Mouse (Mus musculus): Measurements from ENCODE around the gene Hnrnpc. TPM values are rescaled to one million over a fixed set of nuclear protein-coding genes. Genes with fewer than 3 reads are reported as not detected.
A peak's percentile ranks its signal among the peaks of the same experiment; 100 is the strongest.
"Not testable (repeated sequence)": the region's sequence is repeated elsewhere in the genome, so short reads cannot be mapped to it uniquely, and the experiment has no call there.

The Hnrnpc gene
- total RNA-seq, 1 experiment from 2014 or later: 426 TPM

GRCm38 (mm10) chr14:52105308-52105707 lies 1.5 kb upstream of the Hnrnpc start:
- no peak for ATAC-seq (ENCODE audit: extremely low read depth, insufficient number of reproducible peaks, low FRiP score, poor library complexity, severe bottlenecking)

GRCm38 (mm10) chr14:52104677-52105285 lies 953 bp upstream of the Hnrnpc start:
- no peak for ATAC-seq (ENCODE audit: extremely low read depth, insufficient number of reproducible peaks, low FRiP score, poor library complexity, severe bottlenecking)

DNA sequence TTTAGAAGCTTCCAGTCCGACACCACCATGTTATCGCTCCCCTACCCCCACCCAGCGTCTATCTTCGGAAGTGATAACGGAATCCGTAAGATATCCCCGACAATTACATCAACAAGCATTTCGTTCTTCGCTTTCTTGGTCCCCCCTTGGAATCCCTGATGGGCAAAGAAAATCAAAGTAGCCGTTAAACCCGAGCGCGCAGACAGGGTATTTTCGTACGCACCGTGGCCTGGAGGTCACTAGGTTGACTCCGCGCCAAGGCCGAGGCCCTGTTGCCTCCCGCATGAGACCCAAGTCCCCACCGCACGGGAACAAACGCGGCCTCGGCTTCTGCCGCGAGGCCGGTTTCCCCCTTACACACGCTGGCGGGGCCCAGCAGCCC lies 363 bp downstream of the Hnrnpc start:
- ATAC-seq (ENCODE audit: extremely low read depth, insufficient number of reproducible peaks, low FRiP score, poor library complexity, severe bottlenecking): peak; percentile 0; the same call in 1 of the 2 replicates

- no peak for ATAC-seq (ENCODE audit: extremely low read depth, insufficient number of reproducible peaks, low FRiP score, poor library complexity, severe bottlenecking)
Observed at GRCm38 (mm10) chr14:52101285-52102157, 2.3 kb downstream of the Hnrnpc start.

- no peak for ATAC-seq (ENCODE audit: extremely low read depth, insufficient number of reproducible peaks, low FRiP score, poor library complexity, severe bottlenecking)
Observed at GRCm38 (mm10) chr14:52100170-52100960, 3.5 kb downstream of the Hnrnpc start.

DNA sequence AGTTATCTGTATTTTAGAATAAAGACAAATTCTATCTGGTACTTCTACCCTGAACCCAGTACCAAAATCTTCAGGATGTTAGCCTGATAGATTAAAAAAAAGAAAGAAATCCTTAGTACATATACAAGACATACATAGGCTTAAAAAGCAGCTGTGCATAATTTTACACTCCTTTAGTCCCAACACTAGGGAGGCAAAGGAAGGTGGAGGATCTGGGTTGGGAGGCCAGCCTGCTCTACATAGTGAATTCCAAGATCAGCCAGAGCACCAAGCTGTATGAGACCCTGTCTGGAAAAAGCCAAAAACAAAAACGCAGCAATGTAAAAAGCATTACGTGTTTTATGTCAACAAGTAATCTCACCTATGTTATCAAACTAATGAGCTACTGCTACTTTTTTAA lies 4.3 kb downstream of the Hnrnpc start:
- ATAC-seq (ENCODE audit: extremely low read depth, insufficient number of reproducible peaks, low FRiP score, poor library complexity, severe bottlenecking): no peak

GRCm38 (mm10) chr14:52098387-52098786 lies 5.4 kb downstream of the Hnrnpc start:
- ATAC-seq (ENCODE audit: extremely low read depth, insufficient number of reproducible peaks, low FRiP score, poor library complexity, severe bottlenecking): not testable (repeated sequence)

DNA sequence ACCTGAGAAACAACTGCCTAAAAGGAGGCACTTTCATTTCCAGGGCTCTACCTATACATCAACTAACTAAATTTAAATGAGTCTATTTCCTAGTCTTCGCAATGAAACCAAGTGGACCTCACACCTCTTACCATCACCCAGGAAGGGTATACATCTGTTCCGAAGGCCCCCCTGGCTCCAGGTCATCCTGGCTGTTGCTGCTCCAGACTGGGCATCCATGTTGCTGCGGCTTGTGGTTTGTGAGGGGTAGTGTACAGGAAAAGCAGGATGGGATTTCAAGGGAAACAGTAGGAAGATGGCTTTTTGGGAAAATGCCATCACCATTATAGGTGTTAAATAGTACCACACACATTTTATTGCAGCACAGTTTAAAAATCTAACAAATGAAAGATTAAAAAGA lies 6.6 kb downstream of the Hnrnpc start:
- not testable (repeated sequence) for ATAC-seq (ENCODE audit: extremely low read depth, insufficient number of reproducible peaks, low FRiP score, poor library complexity, severe bottlenecking)

DNA sequence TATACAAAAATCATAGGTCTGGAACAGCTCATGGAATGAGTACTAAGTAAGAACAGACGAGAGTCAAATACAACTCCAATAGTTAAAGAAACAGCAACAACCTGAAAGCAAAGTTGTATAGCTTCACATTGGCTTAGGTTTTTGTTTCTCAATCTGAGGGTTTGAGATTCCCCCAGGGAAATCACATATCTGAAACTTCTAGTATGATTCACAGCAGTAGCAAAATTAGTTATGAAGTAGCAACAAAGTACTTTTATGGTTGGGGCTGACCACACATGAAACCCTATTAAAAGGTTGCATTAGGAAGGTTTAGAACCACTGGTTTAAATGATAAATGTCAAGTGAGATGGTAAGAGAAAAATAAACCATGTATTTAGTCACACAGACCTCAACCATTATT lies 9.3 kb downstream of the Hnrnpc start:
- no peak for ATAC-seq (ENCODE audit: extremely low read depth, insufficient number of reproducible peaks, low FRiP score, poor library complexity, severe bottlenecking)

- 0 out of 2 replicates have a peak, but pooled peaks have one; percentile 19 for ATAC-seq (ENCODE audit: extremely low read depth, insufficient number of reproducible peaks, low FRiP score, poor library complexity, severe bottlenecking)
Observed at GRCm38 (mm10) chr14:52083083-52083482, 20.7 kb downstream of the Hnrnpc start.

- no peak for ATAC-seq (ENCODE audit: extremely low read depth, insufficient number of reproducible peaks, low FRiP score, poor library complexity, severe bottlenecking)
Observed at GRCm38 (mm10) chr14:52071599-52072137, 32.2 kb downstream of the Hnrnpc start.

GRCm38 (mm10) chr14:52066135-52066534 lies 37.7 kb downstream of the Hnrnpc start:
- no peak for ATAC-seq (ENCODE audit: extremely low read depth, insufficient number of reproducible peaks, low FRiP score, poor library complexity, severe bottlenecking)

DNA sequence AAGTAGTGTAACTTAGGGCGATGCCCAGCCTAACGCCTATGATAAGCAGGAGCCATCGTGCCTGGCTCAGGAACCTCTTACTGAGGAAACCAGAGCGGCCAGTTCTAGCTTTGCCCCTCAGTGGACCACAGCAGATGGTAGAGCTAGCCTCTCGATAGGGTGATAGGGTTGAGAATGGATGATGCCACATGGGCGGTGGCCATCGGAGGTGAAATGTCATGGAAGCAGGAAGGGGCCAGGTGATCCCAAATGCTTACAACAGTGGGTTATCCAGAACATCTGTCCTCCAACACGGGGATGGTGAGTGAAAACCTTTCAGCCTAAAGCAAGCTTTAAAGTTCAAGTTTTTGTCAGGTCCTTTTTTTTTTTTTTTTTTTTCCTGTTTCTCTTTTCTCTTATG lies 42.0 kb downstream of the Hnrnpc start:
- ATAC-seq (ENCODE audit: extremely low read depth, insufficient number of reproducible peaks, low FRiP score, poor library complexity, severe bottlenecking): no peak

DNA sequence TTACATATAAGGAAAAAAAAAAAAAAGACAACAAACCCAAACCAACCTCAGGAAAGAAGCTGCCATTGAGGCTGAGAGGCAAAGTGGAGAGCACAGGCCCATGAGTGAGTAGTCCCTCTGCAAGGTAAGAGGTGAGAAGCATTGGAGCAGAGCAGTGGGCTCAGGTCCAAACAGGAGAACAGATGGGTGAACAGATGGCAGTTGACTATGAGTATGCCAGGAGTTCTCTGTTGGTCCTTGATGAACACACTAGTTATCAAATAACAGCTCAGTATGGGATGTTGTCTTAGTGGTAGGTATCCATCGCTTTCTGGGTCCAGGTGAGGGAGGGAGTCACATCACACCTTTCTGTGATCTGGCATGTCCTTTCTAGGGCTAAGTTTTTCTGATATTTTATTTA lies 43.0 kb downstream of the Hnrnpc start:
- no peak for ATAC-seq (ENCODE audit: extremely low read depth, insufficient number of reproducible peaks, low FRiP score, poor library complexity, severe bottlenecking)

GRCm38 (mm10) chr14:52059982-52060381 lies 43.8 kb downstream of the Hnrnpc start:
- no peak for ATAC-seq (ENCODE audit: extremely low read depth, insufficient number of reproducible peaks, low FRiP score, poor library complexity, severe bottlenecking)

- not testable (repeated sequence) for ATAC-seq (ENCODE audit: extremely low read depth, insufficient number of reproducible peaks, low FRiP score, poor library complexity, severe bottlenecking)
Observed at GRCm38 (mm10) chr14:52052720-52053119, 51.1 kb downstream of the Hnrnpc start.

GRCm38 (mm10) chr14:52045966-52046565 lies 57.8 kb downstream of the Hnrnpc start:
- ATAC-seq (ENCODE audit: extremely low read depth, insufficient number of reproducible peaks, low FRiP score, poor library complexity, severe bottlenecking): no peak

GRCm38 (mm10) chr14:52044901-52045678 lies 58.7 kb downstream of the Hnrnpc start:
- ATAC-seq (ENCODE audit: extremely low read depth, insufficient number of reproducible peaks, low FRiP score, poor library complexity, severe bottlenecking): no peak

All from neutrophil, adult 5-6 weeks (primary cell).